Mouse (Mus musculus): Measurements from ENCODE around the gene Mfsd4a.

- TF ChIP-seq POLR2A (IDR thresholded peaks at IDR 0.05; ENCODE audit: extremely low read depth, insufficient read depth, low read length) (no peak), CTCF (IDR thresholded peaks at IDR 0.05; ENCODE audit: extremely low read depth, insufficient read depth, low read length) (no peak)
Measured at GRCm38 (mm10) chr1:132054387-132054786, 13.5 kb downstream of the Mfsd4a start.
